Mouse (Mus musculus) urinary bladder, postnatal 10 days (tissue): Measurements from ENCODE around the gene Mfng.

Source experiments
- DNase-seq: peaks from one replicate; pipeline ENCODE4 v3.0.0; 2022; ENCODE audit warnings: low spot score

Gene Mfng

DNA sequence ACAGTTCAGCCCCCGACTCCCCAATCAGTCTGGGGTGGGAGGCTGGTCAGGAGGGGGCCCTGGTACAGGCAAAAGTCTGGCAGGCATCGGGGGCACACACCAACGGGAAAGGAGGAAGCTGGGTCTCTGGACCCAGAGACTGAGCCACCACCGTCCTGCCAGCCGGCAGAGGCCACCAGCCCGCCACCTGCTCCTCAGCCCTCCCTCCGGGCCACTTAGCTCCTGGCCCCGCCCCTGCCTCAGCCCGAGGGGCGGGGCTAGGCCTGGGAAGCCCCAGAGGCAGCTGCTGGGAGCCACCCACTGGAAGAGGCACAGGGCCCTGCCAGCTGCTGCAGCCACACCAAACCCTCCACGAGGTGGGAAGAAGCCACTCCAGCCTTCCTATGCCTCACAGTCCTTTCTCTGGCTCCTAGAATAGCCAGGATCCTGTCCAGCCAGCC, at the start of gene Mfng:
Gene Mfng, minus strand, starts transcription at position 186 of the 440 bp plus-strand sequence.
- no peak for DNase-seq

DNA sequence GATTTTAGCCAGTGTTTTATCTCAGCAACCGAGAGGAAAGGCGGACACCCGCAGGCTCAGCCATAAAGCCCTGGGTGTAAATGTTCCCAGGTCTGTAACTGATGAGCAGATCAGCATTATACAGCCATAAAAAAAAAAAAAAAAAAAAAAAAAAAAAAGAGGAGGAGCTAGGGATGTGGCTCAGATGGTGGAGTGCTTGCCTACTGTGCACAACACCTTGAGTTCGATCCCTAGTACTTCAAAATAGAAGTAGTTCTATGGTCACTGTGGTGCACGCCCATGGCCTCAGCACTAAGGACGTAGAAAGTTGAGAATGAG, 42.8 kb upstream of the Mfng start:
- DNase-seq = no peak

DNA sequence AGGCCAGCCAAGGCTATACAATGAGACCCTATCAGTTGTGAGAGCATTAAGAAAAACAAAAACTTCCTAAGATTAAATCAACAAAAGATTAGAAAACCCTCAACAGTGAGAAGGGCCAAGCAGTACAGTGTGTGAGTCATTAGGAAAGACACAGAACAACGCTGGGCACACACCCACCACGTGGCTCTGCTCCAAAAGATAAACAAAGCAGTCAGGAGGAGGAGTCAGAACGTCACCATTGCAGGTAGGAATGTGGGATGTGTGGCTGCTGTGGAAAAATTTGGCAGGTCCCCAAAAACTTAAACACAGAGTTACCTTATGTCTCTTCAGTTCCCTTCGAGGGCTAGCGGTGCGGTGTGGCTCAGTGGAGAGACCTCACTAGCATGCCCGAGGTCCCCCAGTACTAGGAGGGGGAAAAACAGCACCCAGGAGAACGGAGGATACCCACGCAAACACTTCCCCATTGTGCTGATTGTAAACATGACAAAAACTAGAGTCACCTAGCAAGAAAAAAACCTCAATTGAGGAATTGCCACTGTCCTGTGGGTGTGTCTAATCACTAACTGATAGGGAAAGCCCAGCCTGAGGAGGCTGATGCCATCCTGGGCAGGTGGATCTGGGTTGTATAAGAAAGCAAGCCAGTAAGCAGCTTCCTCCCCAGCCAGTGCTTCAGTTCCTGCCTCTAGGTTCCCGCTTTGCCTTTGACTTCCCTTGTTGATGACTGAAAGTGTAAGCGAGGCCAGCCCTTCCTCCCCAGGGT, 42.2 kb upstream of the Mfng start:
- DNase-seq = no peak

DNA sequence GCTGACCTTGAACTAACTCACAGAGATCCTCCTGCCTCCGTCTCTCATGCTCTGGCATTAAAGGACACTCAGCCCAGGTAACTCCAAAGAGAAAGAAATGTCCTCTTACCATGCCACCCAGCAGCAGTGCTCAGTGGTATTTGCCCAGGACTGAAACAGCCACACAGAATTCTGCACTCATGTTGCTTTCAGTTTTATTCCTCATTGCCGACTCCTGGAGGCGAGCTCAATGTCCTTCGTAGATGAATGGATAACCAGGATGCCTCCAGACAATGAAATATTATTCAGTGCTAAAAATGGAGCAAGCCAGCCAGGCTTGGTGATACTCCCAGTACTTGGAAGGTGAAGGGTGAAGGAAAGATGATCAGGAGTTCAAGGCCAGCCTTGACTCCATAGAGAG, 40.3 kb upstream of the Mfng start:
- no peak for DNase-seq

DNA sequence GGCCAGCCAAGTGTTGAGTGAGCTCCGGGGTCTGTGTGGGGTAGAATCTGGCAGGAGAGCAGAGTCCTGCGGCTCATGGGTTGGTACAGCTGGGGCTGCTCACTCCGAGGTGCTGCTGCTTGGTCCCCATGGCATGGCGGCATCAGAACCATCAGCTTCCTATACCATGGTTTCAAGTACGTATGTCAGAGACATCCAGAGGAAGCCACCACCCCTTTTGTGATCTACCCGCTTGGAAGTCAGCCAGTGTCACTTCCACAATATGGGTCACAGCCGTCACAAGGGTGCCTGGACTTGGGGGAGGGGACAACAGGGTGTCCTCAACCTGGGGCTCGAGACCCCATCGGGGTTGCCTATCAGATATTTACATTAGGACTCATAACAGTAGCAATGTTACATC, 36.9 kb upstream of the Mfng start:
- DNase-seq = no peak

DNA sequence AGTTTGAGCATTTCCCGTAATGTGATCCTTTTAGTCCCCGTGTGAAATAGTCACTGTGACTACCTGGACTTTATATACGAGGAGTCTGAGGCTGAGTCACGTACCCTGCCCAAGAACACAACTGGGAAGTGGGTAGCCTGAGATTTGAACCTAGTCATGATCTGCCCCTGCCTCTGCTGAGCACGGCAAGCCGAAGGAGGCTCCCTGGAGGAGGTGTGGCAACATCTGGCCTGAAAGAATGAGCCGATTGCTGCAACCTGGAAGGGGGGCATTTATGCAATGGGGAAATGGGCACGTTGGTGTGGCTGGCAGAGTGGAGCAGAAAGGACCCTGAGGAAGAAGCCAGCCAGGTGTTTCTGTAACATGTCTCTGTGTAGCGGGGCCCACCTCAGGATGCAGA, 36.5 kb upstream of the Mfng start:
- DNase-seq = no peak

DNA sequence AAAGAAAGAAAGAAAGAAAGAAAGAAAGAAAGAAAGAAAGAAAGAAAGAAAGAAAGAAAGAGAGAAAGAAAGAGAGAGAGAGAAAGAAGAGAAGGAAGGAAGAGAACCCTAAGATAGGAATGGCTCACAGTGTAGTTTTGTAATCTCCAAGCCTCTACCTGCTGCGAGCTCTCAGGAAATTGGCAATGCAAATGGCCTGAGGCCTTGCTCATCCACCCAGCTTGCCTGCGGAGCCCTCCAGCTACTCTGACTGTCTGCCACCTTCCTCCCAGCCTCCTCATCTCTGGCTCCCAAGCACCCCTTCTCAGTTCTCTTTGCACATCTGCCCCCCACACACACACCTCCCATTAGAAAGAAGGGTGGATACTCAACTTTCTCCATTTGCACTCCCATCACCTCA, 35.7 kb upstream of the Mfng start:
- no peak for DNase-seq

DNA sequence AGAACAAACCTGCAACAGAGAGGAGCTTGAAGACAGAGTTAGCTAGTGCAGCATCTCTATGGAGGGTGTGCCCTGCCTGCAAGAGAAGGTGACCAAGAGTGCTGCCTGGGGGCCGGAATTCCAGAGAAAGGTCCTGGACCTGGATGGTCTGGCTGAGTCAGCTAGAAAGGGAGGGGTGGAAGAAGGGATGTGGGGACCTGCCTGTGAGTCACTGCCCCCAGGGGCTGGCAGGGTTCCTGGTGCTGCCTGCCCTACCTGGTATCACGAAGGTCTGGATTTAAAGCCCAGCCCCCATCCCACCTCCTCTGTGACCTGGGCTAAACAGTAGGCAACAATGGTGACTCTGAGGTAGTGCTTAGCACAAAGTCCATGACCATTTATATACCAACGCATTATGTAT, 33.9 kb upstream of the Mfng start:
- no peak for DNase-seq

DNA sequence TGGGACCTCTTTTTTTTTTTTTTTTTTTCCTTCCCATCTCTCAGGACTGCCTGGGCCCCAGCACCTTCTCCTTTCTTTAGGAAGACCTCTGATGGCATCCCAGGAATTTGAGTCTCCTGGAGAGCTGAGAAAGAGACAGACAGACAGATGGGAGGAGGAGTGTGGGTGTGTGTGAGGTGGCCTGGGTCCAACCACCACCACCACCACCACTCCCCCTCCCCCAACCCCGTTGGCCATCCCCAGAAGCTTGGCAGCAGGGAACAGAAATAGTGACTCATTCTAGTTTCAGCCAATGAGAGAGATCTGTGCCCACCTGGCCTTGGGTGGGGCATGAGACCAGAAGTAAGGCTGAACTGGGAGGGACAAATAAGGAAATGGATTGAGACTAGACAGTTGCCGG, 33.3 kb upstream of the Mfng start:
- no peak for DNase-seq

DNA sequence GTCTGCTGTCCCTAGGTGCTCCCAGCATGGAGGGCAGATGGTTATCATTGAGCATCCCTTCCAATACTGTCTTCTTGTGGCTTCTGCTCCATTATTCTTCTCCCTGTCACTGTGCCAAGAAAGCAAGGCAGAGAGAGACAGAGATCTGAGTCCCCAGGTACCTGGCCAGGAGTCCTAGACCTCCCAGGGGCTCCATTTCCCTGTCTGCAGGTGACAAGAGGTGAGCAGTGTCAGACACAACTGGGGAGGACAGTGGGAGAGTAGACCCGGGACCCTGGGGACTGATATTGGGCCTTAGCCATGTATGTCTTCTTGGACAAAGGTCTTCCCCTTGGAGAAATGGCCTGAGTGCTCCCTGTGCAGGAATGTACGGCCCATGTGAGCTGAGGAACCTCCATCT, 32.1 kb upstream of the Mfng start:
- DNase-seq = no peak

DNA sequence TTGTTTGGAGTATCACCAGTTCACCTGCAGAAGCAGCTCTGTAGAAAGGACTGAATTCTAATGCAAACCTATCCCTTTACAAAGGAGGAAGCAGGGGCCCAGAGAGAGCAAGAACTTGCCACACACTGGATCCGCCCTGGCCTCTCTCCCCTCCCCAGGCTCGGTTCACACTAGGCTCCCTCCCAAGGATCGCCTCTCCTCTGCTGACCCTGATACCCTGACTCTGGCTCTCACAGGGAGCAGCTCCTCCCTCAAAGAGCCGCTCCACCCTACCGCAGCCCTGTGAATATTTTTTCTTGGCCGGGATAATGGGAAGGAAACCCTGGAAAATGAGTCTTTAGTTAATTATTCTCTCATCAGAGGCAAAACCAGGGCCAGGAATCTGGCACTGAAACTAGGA, 31.1 kb upstream of the Mfng start:
- no peak for DNase-seq

DNA sequence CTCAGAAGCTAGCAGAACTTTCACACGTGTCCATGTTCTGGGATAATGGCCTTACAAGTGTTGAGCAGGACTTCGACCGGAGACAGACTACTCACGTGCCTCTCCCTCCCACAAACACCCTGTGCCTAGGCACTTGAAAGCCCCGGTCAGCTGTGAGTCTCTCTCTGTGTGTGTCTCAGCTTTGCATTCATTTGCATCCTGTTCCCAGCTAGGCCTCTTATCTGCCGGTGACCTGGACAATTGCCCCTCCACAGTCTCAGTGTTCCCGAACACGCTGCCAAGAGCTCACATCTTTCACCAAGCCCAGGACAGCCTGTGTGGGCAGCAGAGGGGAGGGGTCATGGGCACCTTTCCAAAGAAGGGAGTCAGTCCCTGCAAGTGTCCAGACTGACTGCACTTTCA, 30.2 kb upstream of the Mfng start:
- DNase-seq = no peak

DNA sequence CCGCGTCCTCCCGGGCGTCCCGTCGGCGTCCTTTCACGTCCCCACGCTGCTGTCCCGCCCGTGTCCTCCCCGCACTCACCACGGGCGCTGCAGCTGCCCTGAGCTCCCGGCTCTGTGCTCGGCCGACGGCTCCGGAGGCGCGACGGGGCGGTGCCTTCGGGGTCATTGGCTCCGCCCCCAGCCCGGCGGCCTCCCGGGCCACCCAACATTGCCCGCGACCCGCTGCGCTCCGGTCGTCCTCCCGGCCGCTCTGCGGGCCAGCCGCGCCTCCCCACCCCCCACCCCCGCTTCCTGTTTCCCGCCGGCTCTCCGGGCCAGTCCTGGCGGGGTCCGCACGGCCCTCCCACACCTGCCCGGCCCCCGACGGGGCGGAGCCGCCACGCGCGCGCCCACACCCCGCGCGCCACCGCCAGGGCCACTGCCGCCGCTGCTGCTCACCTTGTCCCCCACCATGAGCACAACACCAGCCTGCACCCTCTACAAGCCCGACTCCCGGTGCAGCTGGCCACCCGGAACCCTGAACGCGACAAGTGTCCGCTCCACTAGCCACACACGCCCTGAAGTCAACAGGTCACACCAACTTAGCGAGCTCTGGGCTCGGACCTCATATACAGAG, 29.6 kb upstream of the Mfng start, which contains the start of gene Card10:
Gene Card10, minus strand, starts transcription at position 267 of the 616 bp plus-strand sequence.
- DNase-seq = no peak

DNA sequence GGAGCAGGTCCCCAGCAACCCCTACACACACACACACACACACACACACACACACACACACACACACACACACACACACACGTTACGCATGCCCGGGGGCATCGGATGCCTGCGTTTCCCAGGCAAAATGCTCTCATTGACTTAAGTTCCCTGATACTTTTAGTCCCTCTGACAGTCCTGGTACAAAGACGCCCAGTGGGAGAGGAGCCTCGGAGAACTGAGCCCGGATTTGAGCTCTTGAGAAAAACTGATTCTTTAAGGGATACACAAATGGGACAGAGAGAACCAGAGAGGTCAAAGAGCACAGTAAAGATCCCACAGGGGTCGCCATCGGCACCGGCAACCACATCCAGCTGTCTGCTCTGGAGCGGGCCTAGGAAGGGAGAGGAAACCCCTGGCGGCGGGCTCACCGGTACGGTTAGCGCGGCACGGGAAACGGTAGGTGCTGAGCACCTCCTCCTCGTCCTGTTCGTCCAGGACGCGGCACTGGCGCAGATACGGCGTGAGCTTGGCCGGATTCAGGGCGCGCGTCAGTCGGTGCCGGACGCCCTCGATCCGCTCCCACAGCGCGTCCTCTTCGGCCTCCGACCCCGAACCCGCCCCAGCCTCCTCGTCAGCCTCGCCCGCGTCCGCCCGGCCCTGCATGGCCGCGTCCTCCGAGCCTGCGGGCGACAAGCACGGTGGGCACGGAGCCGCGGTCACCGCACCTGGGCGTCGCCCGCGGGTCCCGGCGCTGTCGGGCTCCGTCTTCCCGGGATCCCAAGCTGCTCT, 28.9 kb upstream of the Mfng start:
- no peak for DNase-seq

DNA sequence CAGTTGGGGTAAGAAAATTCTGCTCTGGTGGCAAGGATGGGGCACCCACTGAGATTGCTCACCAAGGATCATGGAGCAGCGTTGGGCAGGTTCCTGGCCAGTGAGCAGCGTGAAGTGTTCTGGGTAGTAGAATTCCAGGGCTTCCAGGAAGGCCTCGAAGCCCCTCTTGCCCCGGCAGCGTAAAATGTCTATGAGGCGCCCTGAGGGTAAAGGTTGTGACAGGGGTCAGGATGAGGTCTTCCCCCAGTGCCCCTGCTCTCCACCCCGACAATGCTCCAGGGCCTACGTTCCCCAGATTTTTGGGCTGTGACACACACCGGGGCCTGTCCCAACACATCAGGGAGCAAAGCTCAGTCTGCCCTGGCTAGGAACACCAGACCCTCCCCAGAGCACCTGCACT, 28.3 kb upstream of the Mfng start:
- no peak for DNase-seq

DNA sequence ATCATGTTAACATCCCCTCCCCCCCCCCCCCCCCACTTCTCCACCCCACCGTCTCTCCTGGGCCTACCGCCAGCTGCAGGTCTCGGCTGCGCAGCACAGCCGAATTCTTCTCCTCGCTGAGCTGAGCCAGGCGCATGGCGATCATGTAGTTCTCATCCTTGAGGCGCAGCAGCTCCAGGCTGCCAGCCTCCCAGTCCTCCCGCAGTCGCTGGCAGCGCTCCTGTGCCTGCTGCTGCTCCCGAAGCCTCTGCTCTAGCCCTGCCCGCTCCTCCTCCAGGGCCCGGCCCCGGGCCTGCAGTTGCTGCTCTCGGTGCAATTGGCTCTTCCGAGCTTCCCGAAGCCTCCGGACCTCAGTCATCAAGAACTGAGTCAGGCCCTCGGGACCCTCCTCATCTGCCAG, 25.8 kb upstream of the Mfng start:
- DNase-seq = no peak

DNA sequence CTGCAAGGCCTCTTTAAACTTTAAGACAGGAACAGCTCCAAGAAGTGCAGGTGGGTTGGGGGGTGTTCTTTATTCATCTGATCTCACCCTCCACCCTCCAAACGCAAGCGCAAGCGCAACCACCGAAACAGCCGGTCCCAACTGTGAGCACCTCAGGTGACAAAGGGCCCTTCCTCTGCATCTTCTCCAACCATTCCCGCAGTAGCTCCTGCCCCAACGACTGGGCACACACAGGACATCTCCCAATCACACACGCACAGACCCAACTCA, 23.7 kb upstream of the Mfng start:
- DNase-seq = no peak

DNA sequence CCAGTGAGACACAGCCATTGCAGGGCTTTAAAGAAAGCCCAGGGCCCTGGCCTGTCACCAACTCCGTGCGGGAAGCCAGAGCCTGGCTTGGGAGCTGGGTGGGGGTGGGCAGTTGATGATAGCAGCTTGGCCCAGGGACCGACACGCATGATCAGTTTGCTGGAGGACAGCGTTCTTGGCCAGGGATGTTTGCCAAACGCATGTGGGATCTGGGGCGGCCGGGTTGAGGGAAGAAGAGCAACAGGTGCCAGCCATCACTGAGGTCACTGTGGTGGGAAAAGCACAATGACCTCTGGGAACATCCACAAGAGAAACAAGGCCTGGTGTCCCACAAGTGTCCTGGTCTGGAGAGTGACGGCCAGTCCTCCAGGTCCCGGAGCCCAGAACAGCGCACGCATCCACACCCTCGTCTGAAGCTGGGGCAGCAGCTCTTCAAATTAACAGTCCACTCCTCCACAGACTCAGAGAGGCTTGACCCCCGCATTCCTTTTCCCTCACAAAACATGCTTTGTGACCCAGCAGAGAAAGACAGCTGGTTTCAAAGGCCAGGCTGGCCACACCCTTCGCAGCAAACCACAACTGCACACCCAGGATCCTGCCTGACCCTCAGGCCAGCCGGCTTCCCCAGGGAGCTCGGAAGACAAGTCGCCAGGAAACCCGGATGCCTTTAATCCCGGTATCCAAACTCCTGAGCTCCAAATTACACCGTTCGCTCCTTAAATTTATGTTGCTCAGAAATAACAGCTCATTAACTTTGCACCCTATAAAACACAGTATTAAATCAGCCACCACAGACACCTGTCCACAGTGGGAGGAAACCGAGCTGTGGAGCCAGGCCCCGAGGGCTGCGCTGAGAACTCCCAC, 23.2 kb upstream of the Mfng start:
- no peak for DNase-seq

DNA sequence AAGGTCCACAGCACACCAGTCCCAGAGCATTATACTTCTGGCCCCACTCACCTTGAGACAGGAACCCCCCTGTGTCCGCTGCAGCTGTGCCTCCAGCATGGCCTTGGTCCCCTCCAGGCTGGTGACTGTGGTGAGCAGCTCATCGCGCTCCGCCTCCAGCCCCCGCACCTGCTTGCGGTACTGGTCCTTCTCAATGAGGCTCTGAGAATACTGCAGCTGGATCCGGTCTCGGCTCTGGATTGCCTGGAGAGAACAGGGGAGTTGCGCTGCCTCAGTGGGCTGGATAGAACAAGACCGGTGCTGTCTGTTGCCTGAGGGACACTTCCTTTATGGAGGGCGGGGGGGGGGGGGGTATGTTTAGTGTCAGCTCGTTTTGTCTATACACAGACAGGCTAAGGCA, 17.7 kb upstream of the Mfng start:
- DNase-seq = no peak

DNA sequence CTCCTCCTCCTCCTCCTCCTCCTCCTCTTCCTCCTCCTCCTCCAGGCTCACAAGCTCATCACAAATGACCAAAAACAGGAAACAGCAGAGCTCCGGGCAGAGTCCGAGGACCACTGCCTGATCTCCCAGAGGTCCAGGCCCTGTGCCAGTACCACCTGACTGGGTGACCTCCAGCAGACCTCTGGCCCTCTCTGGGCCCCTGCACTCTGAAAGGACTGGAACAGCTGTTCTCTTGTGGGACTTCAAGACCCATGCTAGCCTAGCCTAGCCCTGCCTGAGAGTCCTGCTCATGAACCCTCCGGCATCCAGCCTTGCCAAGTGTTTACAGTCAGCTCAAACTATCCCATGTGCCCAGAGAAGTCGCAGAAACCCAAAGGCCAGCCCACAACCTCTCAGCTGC, 17.2 kb upstream of the Mfng start:
- DNase-seq = no peak

DNA sequence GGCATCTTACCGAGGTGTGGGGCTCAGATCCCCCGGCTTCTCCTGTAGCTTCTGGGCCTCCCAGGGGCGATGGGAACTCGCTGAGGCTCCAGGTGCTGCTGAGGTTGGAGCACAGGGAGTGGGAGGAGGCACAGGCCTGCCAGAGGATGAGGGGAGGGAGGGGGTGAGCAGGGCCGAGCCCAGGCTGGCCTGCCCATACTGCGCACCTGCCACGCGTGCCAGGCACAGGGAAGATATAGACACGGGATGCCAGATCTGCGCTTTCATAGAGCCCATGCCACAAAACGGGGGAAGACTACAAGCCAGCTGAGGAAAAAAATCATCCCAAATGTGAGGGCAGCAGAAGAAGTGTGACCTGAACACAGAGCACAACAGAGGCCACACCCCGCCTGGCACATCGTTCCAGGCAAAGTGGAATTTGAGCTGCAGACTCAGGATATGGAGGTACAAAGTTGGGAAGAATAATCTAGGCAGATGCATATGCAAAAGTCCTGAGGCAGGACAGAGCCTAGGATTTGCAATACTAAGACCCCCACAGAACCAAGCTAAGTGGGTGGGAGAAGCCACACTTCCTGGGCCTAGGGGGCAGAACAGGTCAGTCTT, 16.5 kb upstream of the Mfng start:
- no peak for DNase-seq

DNA sequence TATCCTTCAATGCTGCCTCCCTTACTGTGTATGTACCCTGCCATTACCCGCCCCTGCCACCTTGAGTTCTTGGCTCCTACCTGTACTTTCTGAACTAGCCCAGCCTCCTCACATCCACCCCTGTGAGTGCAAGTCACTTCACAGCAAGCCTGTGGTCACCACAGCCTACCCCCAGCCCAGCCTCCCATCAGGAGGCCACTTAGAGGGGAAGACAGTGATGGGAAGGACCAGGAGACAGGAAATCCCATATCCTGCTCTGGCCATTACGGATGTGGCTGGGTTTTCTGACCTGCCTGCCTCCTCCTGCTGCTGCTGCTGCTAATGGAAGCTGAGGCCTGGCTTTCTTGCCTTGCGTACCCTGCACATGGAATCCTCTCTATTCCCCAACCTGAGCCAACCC, 14.8 kb upstream of the Mfng start:
- DNase-seq = no peak
